Mouse (Mus musculus) liver, adult 2 months (tissue): ENCODE measurements around the gene Ip6k2. TPM values are rescaled to one million over a fixed set of nuclear protein-coding genes. Genes with fewer than 3 reads are reported as not detected.

ENCODE experiments used
- DNase-seq: peaks from one replicate; pipeline ENCODE4 v3.0.0-alpha.2; 2011; ENCODE audit warnings: low read depth, low spot score; ENCODE audit errors: extremely low read depth
- H3K27ac ChIP-seq: fragments of 200-500 bp; replicated peaks from 2 replicates; pipeline ENCODE4 v1.5.1; 2012; ENCODE audit warnings: low read depth, mild to moderate bottlenecking, control low read depth, inconsistent platforms, low read length; ENCODE audit not compliant: insufficient read depth
- H3K27me3 ChIP-seq: fragments of 200-500 bp; 2 replicates; pipeline ENCODE4 v1.6.1; 2012; ENCODE audit warnings: mild to moderate bottlenecking, moderate library complexity, low read length, inconsistent platforms; ENCODE audit not compliant: control insufficient read depth, insufficient read depth
- H3K36me3 ChIP-seq: fragments of 200-500 bp; 2 replicates; pipeline ENCODE4 v1.6.1; 2012; ENCODE audit warnings: low read length, inconsistent platforms; ENCODE audit not compliant: control insufficient read depth, insufficient read depth
- H3K4me1 ChIP-seq: fragments of 200-500 bp; 2 replicates; pipeline ENCODE4 v1.6.1; 2011; ENCODE audit warnings: low read length; ENCODE audit not compliant: control insufficient read depth, insufficient read depth
- H3K4me3 ChIP-seq: fragments of 200-500 bp; 2 replicates; pipeline ENCODE4 v1.5.1; 2011; ENCODE audit warnings: low read depth, mild to moderate bottlenecking, control low read depth, low read length, moderate library complexity; ENCODE audit not compliant: insufficient read depth
- H3K79me2 ChIP-seq: fragments of 200-500 bp; 2 replicates; pipeline ENCODE4 v1.6.1; 2012; ENCODE audit warnings: inconsistent platforms, mild to moderate bottlenecking, low read length, moderate library complexity; ENCODE audit not compliant: control insufficient read depth, insufficient read depth
- H3K9ac ChIP-seq: fragments of 200-500 bp; 2 replicates; pipeline ENCODE4 v1.6.1; 2012; ENCODE audit warnings: low read depth, mild to moderate bottlenecking, control low read depth, inconsistent platforms, low read length
- CTCF ChIP-seq: fragments of 200-500 bp; IDR thresholded peaks from 2 replicates; pipeline ENCODE4 v1.5.1; 2011; ENCODE audit warnings: low read depth, low read length, control low read depth
- POLR2A ChIP-seq: fragments of 200-500 bp; IDR thresholded peaks from 2 replicates; pipeline ENCODE4 v1.6.1; 2011; ENCODE audit warnings: low read length, control low read depth; ENCODE audit not compliant: insufficient read depth; ENCODE audit errors: extremely low read depth
- WGBS: fragments of 180-500 bp; shearing (Covaris S2); methylation state at CpG from one replicate; pipeline ENCODE4 v1.1.7; 2018; 5-methylcytosine and 5-hydroxymethylcytosine counted together
- polyA plus RNA-seq: library from polyadenylated mRNA; depleted of rRNA; stranded (reverse); fragments of >200 nt; gene quantifications from 2 replicates; pipeline ENCODE4 v1.2.3, GENCODE M21; 2012
- total RNA-seq: library from RNA; depleted of rRNA; stranded (reverse); fragments of >200 nt; gene quantifications from 2 replicates; pipeline ENCODE4 v1.2.3, GENCODE M21; 2014

Ip6k2 gene
- total and polyA plus RNA-seq, 2 experiments = 47.1 to 78.6 TPM

GRCm38 (mm10) chr9:108747694-108748093 is 35.9 kb upstream of the Ip6k2 start:
- no peak overlapping the region for H3K4me3 ChIP-seq
- WGBS = 96% methylated on average over 3 of the region's 3 CpGs
- H3K79me2 ChIP-seq = no peaks in the 10 kb centered on the region
- no peaks in the 10 kb centered on the region for H3K27me3 ChIP-seq
- H3K36me3 ChIP-seq = peaks cover 45% of the 10 kb centered on the region
- no peak overlapping the region for H3K9ac ChIP-seq
- TF ChIP-seq POLR2A = no peak
- no peak for TF ChIP-seq CTCF
- DNase-seq = no peak
- no peak overlapping the region for H3K27ac ChIP-seq
- H3K4me1 ChIP-seq = no peaks in the 10 kb centered on the region

- no peak for TF ChIP-seq CTCF
- no peak for TF ChIP-seq POLR2A
- peaks cover 37% of the 10 kb centered on the region for H3K36me3 ChIP-seq
Measured at GRCm38 (mm10) chr9:108748600-108749183, 34.9 kb upstream of the Ip6k2 start.

GRCm38 (mm10) chr9:108750616-108751015 is 33.0 kb upstream of the Ip6k2 start:
- H3K27ac ChIP-seq = no peak overlapping the region
- TF ChIP-seq CTCF = no peak
- no peak for TF ChIP-seq POLR2A
- H3K27me3 ChIP-seq = no peaks in the 10 kb centered on the region
- H3K4me1 ChIP-seq = no peaks in the 10 kb centered on the region
- H3K79me2 ChIP-seq = no peaks in the 10 kb centered on the region
- H3K36me3 ChIP-seq = peaks cover 20% of the 10 kb centered on the region
- WGBS = 92% methylated on average over 11 of the region's 11 CpGs
- DNase-seq = no peak
- no peak overlapping the region for H3K9ac ChIP-seq
- no peak overlapping the region for H3K4me3 ChIP-seq

More at GRCm38 (mm10) chr9:108748600-108749183, 34.9 kb upstream of the Ip6k2 start:
- Histone ChIP-seq H3K9ac (no peak overlapping the region), H3K4me1 (no peaks in the 10 kb centered on the region), H3K27ac (no peak overlapping the region), H3K4me3 (no peak overlapping the region), H3K79me2 (no peaks in the 10 kb centered on the region), H3K27me3 (no peaks in the 10 kb centered on the region)
- DNase-seq = no peak
- WGBS = 87% methylated on average over 11 of the region's 11 CpGs

GRCm38 (mm10) chr9:108752142-108752920 is 31.3 kb upstream of the Ip6k2 start:
- Histone ChIP-seq H3K79me2 (no peaks in the 10 kb centered on the region), H3K27ac (no peak overlapping the region), H3K9ac (no peak overlapping the region), H3K4me1 (no peaks in the 10 kb centered on the region), H3K4me3 (no peak overlapping the region), H3K27me3 (no peaks in the 10 kb centered on the region), H3K36me3 (peaks cover 8% of the 10 kb centered on the region)
- 86% methylated on average over 11 of the region's 11 CpGs for WGBS
- TF ChIP-seq POLR2A (no peak), CTCF (no peak)
- DNase-seq = no peak

- TF ChIP-seq POLR2A = no peak
- peak; percentile 90 for TF ChIP-seq CTCF
- Histone ChIP-seq H3K9ac (no peak overlapping the region), H3K27me3 (no peaks in the 10 kb centered on the region), H3K36me3 (peaks cover 1% of the 10 kb centered on the region; the same call in 1 of the 2 replicates), H3K4me1 (no peaks in the 10 kb centered on the region), H3K27ac (no peak overlapping the region), H3K79me2 (no peaks in the 10 kb centered on the region), H3K4me3 (no peak overlapping the region)
- 65% methylated on average over 9 of the region's 9 CpGs for WGBS
- peak; percentile 55 for DNase-seq
Measured at GRCm38 (mm10) chr9:108753326-108753725, 30.3 kb upstream of the Ip6k2 start.

GRCm38 (mm10) chr9:108753976-108754375 is 29.6 kb upstream of the Ip6k2 start:
- no peak overlapping the region for H3K9ac ChIP-seq
- H3K4me3 ChIP-seq = no peak overlapping the region
- no peak for DNase-seq
- no peaks in the 10 kb centered on the region for H3K4me1 ChIP-seq
- no peak for TF ChIP-seq CTCF
- TF ChIP-seq POLR2A = no peak
- no peak overlapping the region for H3K27ac ChIP-seq
- no peaks in the 10 kb centered on the region for H3K27me3 ChIP-seq
- no peaks in the 10 kb centered on the region for H3K79me2 ChIP-seq
- no peaks in the 10 kb centered on the region for H3K36me3 ChIP-seq
- 57% methylated on average over 3 of the region's 3 CpGs for WGBS
